Mouse (Mus musculus): Measurements from ENCODE around the gene Efna2.

- TF ChIP-seq POLR2A (IDR thresholded peaks at IDR 0.05; ENCODE audit: borderline replicate concordance, low read depth, low read length) (no peak), CTCF (IDR thresholded peaks at IDR 0.05; ENCODE audit: low read depth, low read length) (peak; percentile 64)
These were observed 20.2 kb downstream of the Efna2 start for GRCm38 (mm10) chr10:80199440-80200008.
